23 mouse cellular contexts compared by ENCODE assay signal in the genomic region with DNA sequence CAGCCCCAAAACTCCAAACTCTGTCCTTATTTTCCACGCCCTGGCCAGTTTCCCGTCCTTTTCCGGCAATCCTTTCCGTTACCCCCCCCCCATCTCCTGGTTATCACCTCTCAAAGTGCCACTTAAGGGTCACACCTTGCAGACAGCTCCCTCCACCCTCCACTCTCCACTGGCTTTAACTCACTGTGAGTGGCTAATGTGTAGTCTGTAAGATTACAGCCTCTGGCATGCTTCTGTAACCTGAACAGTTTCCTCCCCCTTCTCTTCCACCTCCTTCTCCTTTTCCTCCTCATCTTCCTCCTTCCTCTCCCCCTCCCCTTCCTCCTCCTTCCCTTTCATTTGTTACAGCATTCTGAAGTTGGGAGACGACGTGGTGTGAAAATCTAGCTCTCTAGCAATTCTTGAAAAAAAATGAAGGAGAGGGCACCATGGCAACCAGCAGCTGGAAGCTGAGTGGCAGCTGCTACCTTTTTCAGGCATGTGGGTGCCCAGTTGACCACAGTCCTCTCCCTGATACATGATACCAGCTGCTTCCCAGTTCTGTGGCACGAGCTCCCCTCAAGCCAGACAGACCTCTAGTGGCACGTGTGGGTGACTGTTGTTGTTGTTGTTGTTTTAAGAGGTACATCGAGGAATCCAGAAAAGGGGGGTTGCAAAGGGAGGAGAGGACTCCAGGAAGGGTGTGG. TPM values are rescaled to one million over a fixed set of nuclear protein-coding genes. Genes with fewer than 3 reads are reported as not detected.
DNase-seq lines count a peak whose midpoint lies in the region; ATAC-seq and TF ChIP-seq lines count a peak whose summit lies in the region.
"Had no signal": no experiment of that assay in that cellular context is flagged by ENCODE, and none has a peak within 500 bp of the region (broad histone marks: within the 10 kb centered on the region; RNA-seq: fewer than 3 reads in every experiment).

No protein-coding gene starts in this region.

- H3K36me3 ChIP-seq in forebrain, postnatal 0 days (ENCODE audit: insufficient read depth): no peaks in the 10 kb centered on the region
- H3K36me3 ChIP-seq in forebrain, embryonic 15.5 days: no peaks in the 10 kb centered on the region
- no peaks in the 10 kb centered on the region for H3K36me3 ChIP-seq in kidney, postnatal 0 days (ENCODE audit: insufficient read depth, low read length)
- no peaks in the 10 kb centered on the region for H3K36me3 ChIP-seq in limb, embryonic 10.5 days
- H3K36me3 ChIP-seq: hindbrain, embryonic 15.5 days; limb, embryonic 12.5 days; neural tube, embryonic 15.5 days had no signal

- H3K4me2 ChIP-seq in forebrain, postnatal 0 days (ENCODE audit: low read depth): no peak overlapping the region
- H3K4me2 ChIP-seq in forebrain, embryonic 15.5 days (replicated peaks): no peak overlapping the region
- no peak overlapping the region for H3K4me2 ChIP-seq in kidney, postnatal 0 days (ENCODE audit: low read length)
- H3K4me2 ChIP-seq: hindbrain, embryonic 15.5 days; limb, embryonic 12.5 days; neural tube, embryonic 15.5 days had no signal

- no peaks in the 10 kb centered on the region for H3K27me3 ChIP-seq in forebrain, postnatal 0 days (ENCODE audit: insufficient read depth, low read length)
- no peaks in the 10 kb centered on the region for H3K27me3 ChIP-seq in forebrain, embryonic 15.5 days
- H3K27me3 ChIP-seq in kidney, postnatal 0 days (ENCODE audit: insufficient read depth, low read length): no peaks in the 10 kb centered on the region
- no peaks in the 10 kb centered on the region for H3K27me3 ChIP-seq in limb, embryonic 10.5 days (ENCODE audit: low read depth, poor library complexity, severe bottlenecking)
- H3K27me3 ChIP-seq: hindbrain, embryonic 15.5 days; limb, embryonic 12.5 days; neural tube, embryonic 15.5 days had no signal

- no peak overlapping the region for H3K4me3 ChIP-seq in forebrain, postnatal 0 days (ENCODE audit: low read depth, low read length)
- H3K4me3 ChIP-seq in forebrain, embryonic 15.5 days: no peak overlapping the region
- no peak overlapping the region for H3K4me3 ChIP-seq in kidney, postnatal 0 days (replicated peaks; ENCODE audit: low read depth, low read length)
- no peak overlapping the region for H3K4me3 ChIP-seq in limb, embryonic 10.5 days
- H3K4me3 ChIP-seq: gastrocnemius, adult 2 months; hindbrain, embryonic 15.5 days; layer of hippocampus, adult 2 months; limb, embryonic 12.5 days; neural tube, embryonic 15.5 days had no signal

- H3K4me1 ChIP-seq in forebrain, postnatal 0 days (ENCODE audit: insufficient read depth): no peaks in the 10 kb centered on the region
- H3K4me1 ChIP-seq in forebrain, embryonic 15.5 days: 0 out of 2 replicates have a peak, but pooled peaks cover 3% of the 10 kb centered on the region
- peaks cover 16% of the 10 kb centered on the region; the same call in 1 of the 2 replicates for H3K4me1 ChIP-seq in kidney, postnatal 0 days (replicated peaks; ENCODE audit: insufficient read depth, low read length)
- H3K4me1 ChIP-seq in limb, embryonic 10.5 days: peaks cover 28% of the 10 kb centered on the region

- H3K9ac ChIP-seq in forebrain, postnatal 0 days: no peak overlapping the region
- H3K9ac ChIP-seq in forebrain, embryonic 15.5 days (replicated peaks): no peak overlapping the region
- no peak overlapping the region for H3K9ac ChIP-seq in kidney, postnatal 0 days (ENCODE audit: low read depth, low read length)
- H3K9ac ChIP-seq: hindbrain, embryonic 15.5 days; limb, embryonic 12.5 days; liver, embryonic 14.5 days; neural tube, embryonic 15.5 days had no signal

- 69% methylated on average over 9 of the region's 9 CpGs for WGBS in forebrain, postnatal 0 days
- 68% methylated on average over 9 of the region's 9 CpGs for WGBS in forebrain, embryonic 15.5 days
- WGBS in kidney, postnatal 0 days: 21% methylated on average over 9 of the region's 9 CpGs
- WGBS in limb, embryonic 10.5 days: 51% methylated on average over 9 of the region's 9 CpGs

- H3K9me3 ChIP-seq in forebrain, postnatal 0 days (ENCODE audit: low read length): no peaks in the 10 kb centered on the region
- H3K9me3 ChIP-seq in forebrain, embryonic 15.5 days: no peaks in the 10 kb centered on the region
- no peaks in the 10 kb centered on the region for H3K9me3 ChIP-seq in kidney, postnatal 0 days (replicated peaks; ENCODE audit: low read length)
- H3K9me3 ChIP-seq in limb, embryonic 10.5 days (replicated peaks): no peaks in the 10 kb centered on the region
- H3K9me3 ChIP-seq: hindbrain, embryonic 15.5 days; limb, embryonic 12.5 days; neural tube, embryonic 15.5 days had no signal

- no peak for DNase-seq in forebrain, postnatal 0 days
- peak; percentile 24 for DNase-seq in kidney, postnatal 0 days (ENCODE audit: low spot score)
- DNase-seq in kidney, postnatal 36 days: no peak
- DNase-seq in brain, adult 2 months (ENCODE audit: low read depth, low spot score): peak; percentile 6
- DNase-seq in limb, embryonic 10.5 days (ENCODE audit: low spot score): no peak
- no peak for DNase-seq in right cerebral cortex, postnatal 25 days
- DNase-seq: adrenal gland, postnatal 14 days; cerebellum, adult 8-10 months; gastrocnemius, adult 2 months; heart, adult 18-20 months; kidney, adult 18-20 months; lung, postnatal 36 days; thymus, postnatal 14 days had no signal

- no peak for TF ChIP-seq CTCF in forebrain, postnatal 0 days (IDR thresholded peaks at IDR 0.05; ENCODE audit: low read depth)
- no peak for TF ChIP-seq CTCF in kidney, postnatal 0 days (IDR thresholded peaks at IDR 0.05; ENCODE audit: low read depth)

- no peak overlapping the region for H3K27ac ChIP-seq in forebrain, postnatal 0 days (ENCODE audit: low read depth, low read length)
- no peak overlapping the region for H3K27ac ChIP-seq in forebrain, embryonic 15.5 days (replicated peaks)
- no peak overlapping the region for H3K27ac ChIP-seq in kidney, postnatal 0 days
- 0 out of 2 replicates have a peak overlapping the region, but pooled peaks have one; percentile 14 for H3K27ac ChIP-seq in limb, embryonic 10.5 days
- H3K27ac ChIP-seq: gastrocnemius, adult 2 months; hindbrain, embryonic 15.5 days; layer of hippocampus, adult 2 months; limb, embryonic 12.5 days; liver, embryonic 14.5 days; stomach, postnatal 0 days had no signal

- peak; percentile 18; the same call in 1 of the 2 replicates for ATAC-seq in forebrain, postnatal 0 days
- ATAC-seq in forebrain, embryonic 15.5 days (replicated peaks): no peak
- ATAC-seq in kidney, postnatal 0 days (replicated peaks; ENCODE audit: low FRiP score, low read depth): no peak
- ATAC-seq in monocyte, adult 5-6 weeks (replicated peaks; ENCODE audit: insufficient number of reproducible peaks, low FRiP score, low TSS enrichment, poor library complexity, severe bottlenecking): no peak

RNA-seq across cellular contexts. Expression of a gene that starts 55.2 kb away (rescaled TPM):
- not detected in 2 replicates for total RNA-seq in forebrain, postnatal 0 days (2014; rRNA removed)
- polyA plus RNA-seq in forebrain, postnatal 0 days (2015; fragmentation: Nextera tagmentation; extraction: Ambion mirVana): not detected in 2 replicates
- not detected in 2 replicates for polyA plus RNA-seq in forebrain, embryonic 15.5 days (2015; fragmentation: Nextera tagmentation; extraction: Ambion mirVana)
- not detected in 2 replicates for polyA plus RNA-seq in kidney, postnatal 0 days (2015; fragmentation: Nextera tagmentation; extraction: Ambion mirVana)
- polyA plus RNA-seq in limb, embryonic 10.5 days (2016; fragmentation: Nextera tagmentation; extraction: Ambion mirVana): not detected in 2 replicates
- total RNA-seq in monocyte, adult 5-6 weeks (2017): not detected in 3 replicates
- total RNA-seq: adrenal gland, postnatal 14 days; gastrocnemius, adult 2 months; heart, adult 18-20 months; layer of hippocampus, adult 2 months; left cerebral cortex, adult 18-20 months had no signal
- polyA plus RNA-seq: heart, postnatal 0 days; hindbrain, embryonic 15.5 days; limb, embryonic 12.5 days; liver, embryonic 14.5 days; neural tube, embryonic 15.5 days; stomach, postnatal 0 days had no signal

Comparison
In these comparisons a context has a peak if more than half of its experiments do, and no peak if none do; other contexts are left out.
1. DNase-seq: peak in kidney, postnatal 0 days (single experiment) and brain, adult 2 months (single experiment); none in forebrain, postnatal 0 days (single experiment), kidney, postnatal 36 days (0 of 2), limb, embryonic 10.5 days (single experiment) and right cerebral cortex, postnatal 25 days (single experiment).